Mouse (Mus musculus) heart, adult 11 months (tissue): ENCODE measurements at regions not wholly inside any gene's neighbourhood (a gene's known extent, or its start where the extent isn't known, plus 50 kb on each side); places are given as distances from the start of the nearest gene placed in this dataset.
A peak's percentile ranks its signal among the peaks of the same experiment; 100 is the strongest.

Experiments
- DNase-seq: peaks from one replicate; pipeline ENCODE4 v3.0.0; 2022

- no peak for DNase-seq
Measured at GRCm38 (mm10) chr8:74639276-74639675, 233.7 kb upstream of the Isx start.

- DNase-seq, result no peak
Measured at GRCm38 (mm10) chr8:74640636-74641035, 232.3 kb upstream of the Isx start.

DNA sequence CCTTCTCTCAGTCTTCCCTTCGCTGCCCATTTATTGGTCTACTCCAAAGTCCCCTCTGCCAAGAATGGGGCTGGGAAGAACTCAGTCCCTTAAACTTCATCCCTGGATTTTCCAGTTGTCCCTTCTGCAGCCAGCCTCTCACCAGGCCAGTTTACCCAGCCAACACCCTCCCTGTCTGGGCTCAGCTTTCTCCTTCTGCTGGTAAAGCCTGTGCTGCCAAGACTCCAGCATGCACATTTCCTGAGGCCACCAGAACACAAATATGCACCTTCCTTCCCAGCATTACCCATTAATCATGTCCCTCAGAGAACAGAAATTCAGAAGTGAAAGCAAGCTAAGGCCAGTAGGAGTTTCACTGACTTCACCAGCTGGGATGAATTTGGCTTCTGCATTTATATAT is 213.0 kb upstream of the Isx start:
- no peak for DNase-seq

DNA sequence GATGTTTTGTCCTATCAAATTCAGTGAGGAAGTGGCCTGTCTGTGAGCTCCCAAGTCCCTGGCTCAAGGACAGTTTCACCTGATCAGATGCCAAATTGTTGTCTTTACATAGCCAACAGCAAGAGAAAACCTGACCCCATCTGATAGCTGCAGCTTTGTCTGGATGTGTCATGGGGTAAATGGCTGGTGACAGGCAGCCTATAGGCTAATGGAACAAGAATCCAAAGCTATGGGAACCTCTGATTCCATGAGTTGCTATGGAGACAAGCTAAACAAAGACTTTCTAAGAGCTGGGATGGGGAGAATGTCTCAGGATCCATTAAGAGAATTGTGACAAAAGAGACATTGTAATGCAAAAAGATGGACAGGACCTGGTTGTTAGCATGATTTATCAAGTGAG is 184.6 kb upstream of the Isx start:
- no peak for DNase-seq

DNA sequence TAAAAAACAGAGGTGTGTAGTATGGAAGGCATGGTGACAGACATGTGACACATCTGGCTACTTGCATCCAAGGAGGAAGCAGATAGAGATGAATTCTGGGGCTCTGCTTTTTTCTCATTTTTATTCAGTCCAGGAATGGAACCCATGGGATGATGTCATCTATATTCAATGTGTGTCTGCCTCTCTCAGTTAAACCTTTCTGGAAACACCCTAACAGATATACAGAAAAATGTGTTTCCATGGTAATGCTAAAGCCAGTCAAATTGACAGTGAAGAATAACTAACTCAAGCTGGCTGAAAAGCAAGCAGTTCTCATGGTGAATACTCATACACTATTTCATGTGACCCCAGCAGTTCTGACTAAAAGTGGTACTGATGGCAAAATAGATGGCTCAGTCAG is 177.0 kb upstream of the Isx start:
- no peak for DNase-seq

DNA sequence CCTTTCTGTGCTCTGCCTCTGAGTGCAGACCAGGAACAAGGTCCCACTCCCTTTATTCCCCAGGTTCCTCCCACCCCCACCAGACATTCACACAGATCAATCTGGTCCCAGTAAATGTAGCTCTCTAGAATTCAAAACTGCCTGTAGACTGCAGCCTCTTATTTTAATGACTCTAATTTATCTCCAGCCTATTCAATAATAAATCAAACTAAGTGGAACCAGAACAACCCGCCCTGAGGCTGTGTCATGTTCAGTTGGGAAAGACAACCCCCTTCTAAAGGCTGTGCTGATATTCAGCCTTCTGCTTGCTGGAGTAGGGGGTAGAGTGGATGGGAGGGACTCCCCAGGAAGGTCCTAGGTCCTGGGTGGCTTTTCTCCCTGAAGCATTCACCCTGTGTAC is 175.7 kb upstream of the Isx start:
- DNase-seq, result no peak

- no peak for DNase-seq
Measured at GRCm38 (mm10) chr8:74712617-74713016, 160.4 kb upstream of the Isx start.

GRCm38 (mm10) chr8:74716030-74716429 is 156.9 kb upstream of the Isx start:
- DNase-seq, result no peak

DNA sequence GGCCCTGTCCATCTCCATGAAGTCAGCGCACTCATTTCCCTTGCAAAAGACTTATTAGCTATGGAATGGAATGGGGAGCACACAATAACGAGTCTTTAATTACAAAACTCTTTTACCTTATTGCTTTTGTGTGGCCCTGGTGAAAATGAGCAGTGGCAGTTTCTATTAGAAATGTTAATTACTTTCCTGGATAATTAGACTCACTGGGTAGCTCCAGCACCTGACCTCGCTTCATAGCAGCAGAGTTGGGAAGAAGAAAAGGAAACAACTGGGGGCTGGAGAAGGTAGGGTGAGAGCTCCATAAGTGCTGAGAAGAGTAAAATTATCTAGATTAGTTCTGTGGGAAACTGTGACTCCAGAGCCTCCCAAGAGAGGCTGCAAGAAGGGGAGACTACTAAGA is 108.2 kb upstream of the Isx start:
- no peak for DNase-seq

DNA sequence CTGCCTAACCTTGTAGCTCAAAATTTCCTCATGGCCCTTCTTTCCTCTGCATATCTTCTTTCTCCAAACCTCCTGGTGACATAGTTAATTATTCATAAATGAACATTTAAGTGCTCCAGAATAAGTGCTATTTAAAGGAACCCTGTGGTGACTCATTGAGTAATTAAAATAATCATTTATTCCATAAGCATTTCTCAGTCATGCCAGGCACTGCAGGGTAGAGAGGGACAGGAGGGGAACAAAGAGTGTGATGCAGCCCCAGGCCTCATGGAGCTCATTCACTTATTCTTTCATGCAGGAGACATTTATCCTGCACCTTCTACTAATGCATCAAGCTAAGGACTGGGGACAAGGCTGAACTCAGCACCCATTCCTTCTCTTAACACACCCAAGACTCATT is 97.4 kb upstream of the Isx start:
- DNase-seq, result no peak

GRCm38 (mm10) chr8:74781087-74781486 is 91.9 kb upstream of the Isx start:
- DNase-seq, result no peak

DNA sequence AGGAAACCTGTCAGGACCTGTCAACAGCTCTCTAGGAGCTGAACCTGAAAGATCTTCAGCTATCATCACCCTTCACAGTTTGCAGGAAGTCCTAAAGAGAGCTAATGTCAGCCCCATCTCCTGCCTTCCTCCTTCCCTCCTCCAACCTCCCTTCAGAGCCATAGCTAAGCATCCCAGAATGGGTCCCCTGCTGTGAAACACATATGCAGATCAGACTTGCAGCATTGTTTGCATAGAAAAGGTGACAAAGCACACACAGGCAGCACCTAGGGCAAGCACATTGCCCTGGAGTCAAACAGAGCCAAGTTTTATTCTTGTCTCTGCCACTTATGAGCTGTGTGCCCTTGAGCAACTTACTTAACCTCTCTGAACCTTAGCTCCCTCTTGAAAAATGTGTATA is 64.3 kb upstream of the Isx start:
- DNase-seq, result no peak

DNA sequence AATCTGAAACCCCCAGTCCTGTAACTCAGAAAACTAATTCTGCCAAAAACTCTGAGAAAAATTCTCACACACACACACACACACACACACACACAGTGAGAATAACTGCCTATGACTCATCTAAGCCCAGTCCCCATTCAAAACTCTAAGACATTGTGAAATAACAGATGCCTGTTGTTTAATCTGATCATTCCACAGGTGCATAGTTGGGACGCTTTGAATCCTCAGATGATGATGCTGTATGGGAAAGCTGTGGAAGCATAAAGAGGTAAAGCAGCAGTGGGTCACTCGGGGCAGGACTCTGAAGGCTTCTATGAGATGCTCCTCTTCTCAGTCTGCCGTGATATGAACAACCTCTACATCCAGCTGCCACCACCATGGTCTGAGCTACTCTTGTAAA is 62.9 kb upstream of the Isx start:
- peak; percentile 28 for DNase-seq

- DNase-seq, result peak; percentile 36
Measured at GRCm38 (mm10) chr8:74818434-74818833, 54.5 kb upstream of the Isx start.

GRCm38 (mm10) chr8:74820716-74821115 is 52.3 kb upstream of the Isx start:
- DNase-seq, result peak; percentile 83

- DNase-seq, result no peak
Measured at GRCm38 (mm10) chr8:74822288-74822687, 50.7 kb upstream of the Isx start.
